Mouse (Mus musculus) cerebellum, adult 8-10 months (tissue): ENCODE measurements around the gene Gpr180.
"Not testable (repeated sequence)": the region's sequence is repeated elsewhere in the genome, so short reads cannot be mapped to it uniquely, and the experiment has no call there.

ENCODE experiments used
- DNase-seq: peaks from one replicate; pipeline ENCODE4 v3.0.0; 2022

Gene Gpr180

GRCm38 (mm10) chr14:118152294-118152651, 15.3 kb downstream of the Gpr180 start:
- DNase-seq = no peak

- DNase-seq = not testable (repeated sequence)
Measured at GRCm38 (mm10) chr14:118156056-118156455, 19.1 kb downstream of the Gpr180 start.

GRCm38 (mm10) chr14:118156740-118157139, 19.8 kb downstream of the Gpr180 start:
- DNase-seq = no peak

- DNase-seq = peak; percentile 47
Measured at GRCm38 (mm10) chr14:118157146-118157545, 20.2 kb downstream of the Gpr180 start.

- no peak for DNase-seq
Measured at GRCm38 (mm10) chr14:118161751-118162150, 24.8 kb downstream of the Gpr180 start.

- DNase-seq = no peak
Measured at GRCm38 (mm10) chr14:118162640-118163039, 25.7 kb downstream of the Gpr180 start.

GRCm38 (mm10) chr14:118168776-118169175, 31.8 kb downstream of the Gpr180 start:
- no peak for DNase-seq

GRCm38 (mm10) chr14:118173590-118174203, 36.7 kb downstream of the Gpr180 start:
- no peak for DNase-seq

GRCm38 (mm10) chr14:118175071-118175693, 38.2 kb downstream of the Gpr180 start:
- DNase-seq = no peak

- DNase-seq = no peak
Measured at GRCm38 (mm10) chr14:118175694-118176085, 38.7 kb downstream of the Gpr180 start.

GRCm38 (mm10) chr14:118179251-118179650, 42.3 kb downstream of the Gpr180 start:
- no peak for DNase-seq

- DNase-seq = no peak
Measured at GRCm38 (mm10) chr14:118179701-118180100, 42.7 kb downstream of the Gpr180 start.

GRCm38 (mm10) chr14:118180117-118180557, 43.2 kb downstream of the Gpr180 start:
- peak; percentile 50 for DNase-seq

- peak; percentile 57 for DNase-seq
Measured at GRCm38 (mm10) chr14:118180711-118181177, 43.8 kb downstream of the Gpr180 start.

- DNase-seq = no peak
Measured at GRCm38 (mm10) chr14:118191442-118191841, 54.5 kb downstream of the Gpr180 start.

- DNase-seq = no peak
Measured at GRCm38 (mm10) chr14:118193001-118193628, 56.2 kb downstream of the Gpr180 start.

GRCm38 (mm10) chr14:118193663-118194062, 56.7 kb downstream of the Gpr180 start:
- no peak for DNase-seq

- no peak for DNase-seq
Measured at GRCm38 (mm10) chr14:118194219-118194914, 57.4 kb downstream of the Gpr180 start.

GRCm38 (mm10) chr14:118197063-118197462, 60.1 kb downstream of the Gpr180 start:
- no peak for DNase-seq

GRCm38 (mm10) chr14:118200731-118201130, 63.8 kb downstream of the Gpr180 start:
- no peak for DNase-seq

- no peak for DNase-seq
Measured at GRCm38 (mm10) chr14:118202006-118202405, 65.0 kb downstream of the Gpr180 start.

GRCm38 (mm10) chr14:118203031-118203430, 66.1 kb downstream of the Gpr180 start:
- no peak for DNase-seq

- no peak for DNase-seq
Measured at GRCm38 (mm10) chr14:118207347-118207746, 70.4 kb downstream of the Gpr180 start.

GRCm38 (mm10) chr14:118209642-118210041, 72.7 kb downstream of the Gpr180 start:
- no peak for DNase-seq
